Mouse (Mus musculus): Measurements from ENCODE around the gene Wnt7b.

Gene Wnt7b

GRCm38 (mm10) chr15:85600696-85601094 lies 18.4 kb upstream of the Wnt7b start:
- DNase-seq: no peak

GRCm38 (mm10) chr15:85599887-85600695 lies 17.8 kb upstream of the Wnt7b start:
- peak; percentile 43 for DNase-seq

GRCm38 (mm10) chr15:85598984-85599886 lies 17.0 kb upstream of the Wnt7b start:
- DNase-seq: peak; percentile 61

- no peak for DNase-seq
These were observed 16.2 kb upstream of the Wnt7b start for GRCm38 (mm10) chr15:85598443-85598842.

GRCm38 (mm10) chr15:85597403-85597802 lies 15.1 kb upstream of the Wnt7b start:
- no peak for DNase-seq

- no peak for DNase-seq
These were observed 10.4 kb upstream of the Wnt7b start for GRCm38 (mm10) chr15:85592674-85593073.

GRCm38 (mm10) chr15:85590831-85591230 lies 8.6 kb upstream of the Wnt7b start:
- no peak for DNase-seq

- peak; percentile 74 for DNase-seq
These were observed 1.2 kb upstream of the Wnt7b start for GRCm38 (mm10) chr15:85583504-85583903.

GRCm38 (mm10) chr15:85583024-85583423 lies 751 bp upstream of the Wnt7b start:
- peak; percentile 73 for DNase-seq

- no peak for DNase-seq
These were observed 659 bp downstream of the Wnt7b start for GRCm38 (mm10) chr15:85581563-85582064.

- DNase-seq: no peak
These were observed 1.2 kb downstream of the Wnt7b start for GRCm38 (mm10) chr15:85580934-85581562.

GRCm38 (mm10) chr15:85580483-85580882 lies 1.8 kb downstream of the Wnt7b start:
- no peak for DNase-seq

GRCm38 (mm10) chr15:85577583-85578460 lies 4.5 kb downstream of the Wnt7b start:
- no peak for DNase-seq

GRCm38 (mm10) chr15:85576511-85577440 lies 5.5 kb downstream of the Wnt7b start:
- DNase-seq: no peak

GRCm38 (mm10) chr15:85576110-85576509 lies 6.2 kb downstream of the Wnt7b start:
- no peak for DNase-seq

GRCm38 (mm10) chr15:85574558-85574957 lies 7.7 kb downstream of the Wnt7b start:
- DNase-seq: no peak

- DNase-seq: no peak
These were observed 8.2 kb downstream of the Wnt7b start for GRCm38 (mm10) chr15:85574086-85574485.

- no peak for DNase-seq
These were observed 9.5 kb downstream of the Wnt7b start for GRCm38 (mm10) chr15:85572619-85573254.

GRCm38 (mm10) chr15:85569995-85570734 lies 12.1 kb downstream of the Wnt7b start:
- DNase-seq: no peak

Measured in thymus, postnatal 25 days (tissue).